Mouse (Mus musculus) kidney, adult 9 months (tissue): ENCODE measurements around the gene Pole3.

Experiments
- DNase-seq: peaks from one replicate; pipeline ENCODE4 v3.0.0; 2022

Pole3 gene

DNA sequence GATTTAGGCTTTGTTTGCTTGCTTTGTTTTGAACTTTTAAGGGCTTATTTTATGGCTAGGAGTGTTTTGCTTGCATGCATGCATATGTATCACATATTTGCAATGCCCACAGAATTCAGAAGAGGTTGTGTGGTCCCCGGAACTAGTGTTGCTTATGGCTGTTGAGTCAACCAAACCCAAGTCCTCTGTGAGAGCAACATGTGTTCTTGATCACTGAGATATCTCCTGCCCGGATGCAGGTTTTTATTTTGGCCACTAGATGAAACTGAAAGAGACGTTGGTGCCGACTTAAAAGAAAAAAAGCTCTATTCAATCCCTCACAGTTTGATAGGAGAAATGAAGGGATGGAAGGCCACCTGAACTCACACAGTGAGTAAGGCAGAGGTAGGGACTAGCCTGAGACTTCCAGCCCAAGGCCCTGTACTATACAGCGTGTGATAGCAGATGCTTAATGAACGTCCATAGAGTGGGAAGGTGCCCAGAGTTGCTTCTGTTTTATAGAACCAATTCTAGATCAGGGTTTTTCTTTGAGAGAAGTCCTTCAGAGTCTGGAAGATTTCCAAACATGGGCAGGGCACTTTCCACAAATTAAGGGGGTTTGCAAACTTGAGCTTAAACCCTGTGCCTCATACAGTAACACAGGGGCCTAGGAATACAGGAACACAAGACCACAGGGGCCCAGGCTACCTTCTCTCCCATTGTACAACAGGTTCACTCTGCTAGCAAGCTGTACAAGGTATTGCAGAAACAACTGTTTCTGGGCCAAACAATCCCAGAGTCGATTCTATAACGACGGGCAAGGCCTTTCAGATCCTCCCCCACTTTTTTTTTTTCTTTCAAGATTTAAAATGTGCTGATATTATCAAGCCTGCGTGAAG is 7.1 kb downstream of the Pole3 start:
- DNase-seq = no peak

DNA sequence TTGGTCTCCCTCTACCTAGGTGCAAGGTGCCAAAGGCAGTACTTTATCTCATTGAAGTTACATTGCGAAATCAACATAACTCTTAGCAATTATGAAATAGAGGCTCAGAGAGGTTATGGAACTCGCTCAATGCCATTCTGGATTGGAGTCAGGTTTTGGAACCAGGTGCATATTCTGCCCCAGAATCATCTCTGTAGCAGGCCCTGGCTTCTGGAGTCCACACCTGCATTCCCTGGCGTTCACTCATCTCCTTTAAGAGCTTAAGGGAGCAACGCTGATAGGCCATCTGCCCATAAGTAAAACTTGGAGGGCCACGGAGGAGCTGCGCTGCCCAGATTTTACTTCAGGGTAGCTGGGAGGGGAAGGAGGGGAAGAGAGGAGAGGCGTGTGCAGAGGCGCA is 7.8 kb downstream of the Pole3 start:
- DNase-seq = no peak

DNA sequence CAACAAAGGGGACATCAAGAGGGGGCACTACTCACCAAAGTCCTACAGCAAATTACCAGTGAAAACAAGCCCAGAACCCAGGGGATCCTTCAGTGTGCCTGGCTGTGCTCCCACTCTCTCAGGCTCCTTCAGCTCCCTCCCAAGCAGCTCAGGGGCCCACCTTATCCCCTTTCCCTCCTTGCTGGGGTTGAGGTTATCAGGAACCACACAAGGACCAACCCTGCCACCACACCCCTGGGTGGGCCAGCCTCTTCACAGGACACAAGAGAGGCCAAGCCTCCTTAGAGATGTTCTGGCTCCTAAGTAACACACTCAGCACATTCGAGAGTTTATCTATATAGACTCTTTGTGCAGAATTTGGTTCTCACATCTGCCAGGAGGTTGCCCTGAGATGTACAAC is 8.3 kb downstream of the Pole3 start:
- no peak for DNase-seq

DNA sequence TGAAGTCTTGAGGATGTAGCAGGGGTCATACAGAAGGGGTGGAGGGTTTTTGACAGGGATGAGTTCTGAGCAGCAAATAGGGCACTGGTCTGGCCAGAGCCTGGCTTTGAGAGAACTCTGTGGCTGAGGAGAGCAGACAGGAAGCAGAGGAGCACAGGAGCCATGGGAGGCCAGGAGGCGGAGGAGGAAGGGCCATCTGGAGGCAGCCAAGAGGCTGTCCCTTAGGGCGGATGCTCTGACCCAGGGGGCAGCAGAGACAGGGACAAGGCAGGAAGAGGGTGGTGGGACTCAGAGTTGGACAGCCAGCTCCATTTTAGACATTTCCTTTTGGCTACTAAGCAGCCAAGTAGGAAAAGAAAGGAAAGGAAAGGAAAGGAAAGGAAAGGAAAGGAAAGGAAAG is 8.8 kb downstream of the Pole3 start:
- DNase-seq = peak; percentile 79

DNA sequence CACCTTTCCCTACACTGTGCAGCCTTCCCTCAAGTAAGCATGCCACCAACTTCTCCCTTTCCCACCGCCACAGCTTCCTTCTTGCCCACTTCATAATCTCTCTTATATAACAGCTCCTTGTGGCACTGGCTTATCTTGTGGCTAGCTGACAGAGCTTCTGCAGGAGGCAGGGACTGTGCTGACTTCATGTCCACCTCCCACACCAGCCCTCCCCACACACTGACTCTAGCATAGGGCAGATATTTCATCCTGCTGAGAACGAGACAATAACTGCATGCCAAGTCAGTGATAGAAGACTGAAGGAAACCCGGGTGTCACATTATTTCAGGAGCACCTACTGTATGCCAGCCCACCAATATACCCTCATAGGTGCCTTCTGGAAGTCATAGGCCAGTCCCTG is 9.4 kb downstream of the Pole3 start:
- no peak for DNase-seq

DNA sequence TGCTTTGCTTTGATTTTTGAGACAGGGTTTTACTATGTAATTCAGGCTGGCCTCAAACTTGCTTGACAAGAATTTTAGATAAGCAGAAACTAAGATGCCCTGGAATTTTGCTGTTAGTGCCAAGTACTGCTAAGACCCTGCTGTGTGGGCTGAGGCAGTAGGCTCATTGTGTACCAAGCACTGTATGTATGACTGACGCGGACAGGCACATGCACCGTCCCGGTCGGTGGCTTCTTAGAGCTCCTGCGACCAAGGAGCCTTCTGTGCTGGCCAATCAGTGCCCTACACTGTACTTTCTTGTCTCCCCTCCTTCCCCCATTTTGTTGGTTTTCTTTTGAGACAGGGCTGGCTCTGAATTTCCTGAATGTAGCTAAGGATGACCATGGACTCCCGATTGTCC is 9.9 kb downstream of the Pole3 start:
- DNase-seq = no peak

DNA sequence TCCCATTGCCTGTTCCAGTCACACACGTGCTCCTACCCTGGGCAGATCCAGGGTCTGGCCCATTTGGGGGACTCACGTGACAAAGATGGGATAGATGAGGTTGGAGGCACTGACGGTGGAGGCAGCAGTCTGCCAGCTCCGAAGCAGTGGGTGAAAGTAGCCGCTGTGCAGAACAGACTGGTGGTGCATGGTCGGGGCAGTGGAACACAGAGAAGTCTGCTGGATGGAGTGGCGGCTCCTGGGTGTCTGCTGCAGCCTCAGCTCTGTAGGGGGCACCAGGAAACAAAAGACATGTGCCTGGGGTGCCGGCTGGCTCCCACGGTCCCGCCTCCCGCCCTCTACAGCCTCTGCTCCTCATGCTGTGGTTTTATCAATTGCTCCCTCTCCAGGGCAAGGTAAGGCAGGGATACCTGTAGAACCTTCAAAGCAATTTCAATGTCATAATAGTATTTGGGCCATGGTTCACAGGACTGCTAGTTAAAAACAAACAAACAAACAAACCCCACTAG is 10.8 kb downstream of the Pole3 start:
- no peak for DNase-seq

DNA sequence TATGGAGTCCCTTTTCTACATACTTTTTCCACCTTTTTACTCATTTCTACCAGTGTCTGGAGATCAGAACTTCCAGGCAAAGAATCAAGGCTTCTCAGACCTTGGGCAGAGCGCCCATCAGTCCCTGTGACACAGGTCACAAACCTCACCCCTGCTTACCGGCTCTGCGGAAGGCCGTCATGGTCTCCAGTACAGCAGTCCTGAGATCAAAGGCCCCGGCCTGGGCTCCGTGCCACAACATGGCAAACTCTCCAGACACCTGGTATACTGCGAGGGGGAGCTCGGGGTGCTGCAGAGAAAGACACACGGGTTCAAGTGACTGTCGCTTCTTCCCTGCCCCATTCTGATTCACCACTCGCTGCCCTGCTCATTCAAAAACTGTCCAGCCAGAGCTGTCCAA is 14.9 kb downstream of the Pole3 start:
- DNase-seq = peak; percentile 90

DNA sequence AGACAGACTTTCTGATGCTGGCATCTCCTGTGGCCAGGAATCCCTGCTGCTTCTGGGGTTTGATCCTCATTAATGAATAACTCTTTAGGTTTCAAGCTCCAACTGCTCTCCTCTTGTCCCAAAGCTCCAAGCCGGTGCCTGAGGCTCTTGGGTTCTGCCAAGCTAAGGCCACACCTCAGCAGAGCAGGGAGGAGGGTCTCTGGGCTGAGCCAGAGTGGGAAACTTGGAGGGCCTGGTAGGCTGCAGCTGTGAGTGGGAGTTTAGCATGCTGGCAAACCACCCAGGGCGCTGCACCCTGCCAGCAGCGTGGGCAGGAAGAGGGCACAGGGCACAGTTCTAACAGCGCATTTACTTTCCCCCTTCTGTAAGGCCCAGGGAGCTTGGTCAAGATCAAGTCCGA is 16.0 kb downstream of the Pole3 start:
- peak; percentile 42 for DNase-seq

DNA sequence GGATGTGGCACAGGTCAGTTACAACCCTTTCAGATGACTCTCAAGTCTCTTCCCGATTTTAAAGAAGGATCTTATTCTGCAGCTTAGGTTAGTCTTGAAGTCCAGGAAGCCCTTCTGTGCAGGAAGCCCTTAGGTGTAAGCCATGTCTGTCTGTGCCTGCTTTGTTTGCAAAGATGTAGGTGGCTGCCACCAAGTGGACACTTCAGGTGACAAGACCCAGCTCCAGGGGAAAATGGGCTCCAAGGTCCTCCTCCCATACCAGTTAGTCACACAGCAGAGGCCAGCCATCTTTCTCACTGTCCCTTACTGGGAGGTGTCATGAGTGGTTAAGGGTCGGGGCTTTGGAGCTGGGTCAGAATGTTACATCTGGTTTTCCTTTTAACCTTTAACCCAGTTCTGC is 18.1 kb downstream of the Pole3 start:
- peak; percentile 72 for DNase-seq

DNA sequence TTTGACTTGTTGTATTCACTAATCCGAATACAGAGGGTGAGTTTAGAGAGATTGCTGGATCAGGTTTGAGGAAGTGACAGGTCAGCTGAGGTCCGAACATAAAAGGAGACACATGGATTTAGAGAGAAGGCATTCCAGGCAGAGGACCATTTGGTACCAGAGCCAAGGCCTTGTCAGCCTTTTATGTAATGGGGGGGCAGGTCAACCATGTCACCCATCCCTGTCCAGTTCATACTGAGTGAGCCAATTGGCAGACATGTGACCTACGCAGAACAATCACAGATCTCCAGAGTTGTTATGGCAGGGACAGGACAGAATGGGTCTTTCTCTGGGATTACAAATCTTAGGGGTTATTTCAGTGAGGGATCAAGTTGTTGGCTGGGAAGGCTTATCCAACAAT is 18.9 kb downstream of the Pole3 start:
- DNase-seq = peak; percentile 42

DNA sequence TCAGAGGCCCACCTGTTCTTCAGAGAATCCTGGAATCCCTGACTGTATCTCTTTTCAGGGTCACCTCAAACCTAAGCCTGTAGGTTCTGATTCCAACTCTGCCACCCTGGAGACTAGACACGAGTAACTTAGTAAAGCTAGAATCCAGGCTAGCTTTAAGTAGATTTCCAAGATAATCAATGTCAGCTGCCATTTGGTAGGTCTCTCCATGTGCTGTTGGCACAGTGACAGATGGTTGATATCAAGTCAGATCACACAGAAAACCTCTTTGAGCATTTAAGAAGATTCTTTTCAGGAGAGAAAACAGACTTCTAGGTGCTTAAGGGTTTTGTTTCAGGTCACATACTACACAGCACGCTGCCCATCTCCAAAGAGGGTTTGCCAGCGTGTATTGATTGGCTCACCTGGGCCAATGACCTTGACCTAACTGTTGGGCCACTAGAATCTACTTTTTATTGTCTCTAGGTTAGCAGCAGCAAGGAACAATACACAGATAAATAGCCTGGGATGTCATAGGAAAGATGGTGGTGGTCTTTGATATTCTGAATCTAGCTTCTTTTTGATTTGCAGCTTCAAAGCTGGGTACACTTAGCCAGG is 21.4 kb downstream of the Pole3 start, which contains the start of gene Hdhd3:
Hdhd3 (minus strand) TSS at position 94 of the 597 bp plus-strand sequence.
- DNase-seq = no peak

DNA sequence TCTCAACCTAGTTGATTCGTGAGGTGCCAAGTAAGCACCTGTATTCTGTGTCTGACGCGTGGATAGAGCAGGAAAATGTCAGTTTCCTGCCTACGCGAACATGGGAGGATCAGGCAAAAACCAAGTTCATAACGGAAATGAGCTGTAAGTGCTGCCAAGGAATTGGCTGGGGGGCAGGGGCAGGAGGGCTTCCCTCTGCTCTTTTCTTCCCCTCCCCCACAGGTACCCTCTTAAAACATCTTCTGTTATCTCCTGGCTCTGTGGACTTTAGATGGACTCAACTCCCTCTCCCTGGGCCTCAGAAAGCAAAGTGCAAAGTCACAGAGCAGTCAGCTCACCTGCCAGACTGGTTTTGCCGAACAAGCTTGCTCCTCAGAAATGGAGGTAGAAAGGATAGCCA is 21.9 kb downstream of the Pole3 start:
- DNase-seq = peak; percentile 79

DNA sequence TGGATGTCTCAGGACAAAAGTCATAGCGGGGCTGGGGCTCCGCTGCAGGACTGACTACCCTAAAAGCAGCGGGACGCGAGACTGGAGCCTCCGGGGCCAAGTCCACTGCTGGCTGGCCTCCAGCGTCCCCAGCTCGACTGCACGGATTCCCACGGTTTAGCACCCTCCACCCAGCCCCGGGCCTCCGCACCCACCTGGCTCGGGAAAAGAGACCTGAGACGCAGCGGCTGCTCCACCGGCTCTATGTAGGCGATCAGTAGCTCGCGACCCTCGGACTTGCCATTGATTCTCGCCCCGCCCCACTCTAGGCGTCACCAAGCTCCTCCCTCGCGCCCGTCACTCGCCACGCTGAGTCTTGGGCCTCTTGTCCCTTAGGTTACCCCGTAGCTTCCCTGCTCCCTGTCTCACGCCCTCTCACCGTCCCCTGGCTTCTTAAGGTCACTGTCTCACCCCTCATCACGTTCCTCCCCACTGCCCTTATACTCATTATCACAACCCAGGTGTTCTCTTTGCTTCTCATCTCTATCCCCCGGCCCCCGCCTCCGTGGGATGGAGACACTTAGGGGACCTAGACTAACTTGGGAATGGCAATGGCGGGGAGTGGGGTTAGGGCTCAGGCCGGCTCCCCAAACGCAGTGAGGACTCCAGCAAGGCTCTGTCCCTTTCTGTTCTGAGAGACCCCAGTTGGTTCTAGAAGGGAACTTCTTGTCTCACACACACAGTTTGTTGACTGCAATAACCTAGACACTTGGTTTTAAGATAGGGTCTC is 22.7 kb downstream of the Pole3 start:
- peak; percentile 96 for DNase-seq

DNA sequence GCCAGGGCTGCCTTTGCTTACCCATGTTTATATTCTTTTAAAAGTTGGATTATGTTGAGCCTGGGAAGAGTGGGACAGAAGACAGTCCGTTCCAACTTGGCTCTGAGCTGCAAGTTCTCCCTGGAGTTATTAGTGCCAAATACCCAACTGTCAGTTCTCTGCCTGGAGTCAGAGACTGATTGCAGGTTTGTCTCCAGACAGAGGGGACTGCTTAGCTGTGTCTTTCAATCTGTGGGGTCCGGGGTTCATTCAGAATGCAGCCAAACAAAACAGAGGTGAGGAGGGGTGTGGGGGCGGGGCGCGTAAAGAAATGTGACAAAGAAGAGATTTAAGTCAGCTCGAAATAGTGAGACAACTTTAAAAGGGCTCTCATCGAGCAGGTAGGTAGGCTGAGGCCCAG is 23.3 kb downstream of the Pole3 start:
- DNase-seq = no peak

DNA sequence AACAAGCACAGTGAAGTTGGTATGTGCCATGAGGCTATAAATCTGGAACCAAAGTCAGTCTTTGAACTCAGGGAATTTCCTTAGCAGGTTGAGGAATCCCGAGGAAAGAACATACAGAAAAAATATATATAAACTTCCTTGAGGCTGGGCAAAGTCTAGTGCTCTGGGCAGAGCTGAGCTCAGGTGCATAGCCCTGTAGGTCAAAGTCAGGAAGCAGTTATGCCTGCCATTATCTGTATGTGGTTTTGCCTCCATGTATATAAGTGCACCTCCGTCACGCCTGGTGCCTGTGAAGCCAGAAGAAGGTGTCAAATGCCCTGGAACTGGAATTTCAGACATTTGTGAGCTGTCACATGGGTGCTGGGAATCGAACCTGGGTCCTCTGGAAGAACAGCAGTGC is 24.1 kb downstream of the Pole3 start:
- no peak for DNase-seq

DNA sequence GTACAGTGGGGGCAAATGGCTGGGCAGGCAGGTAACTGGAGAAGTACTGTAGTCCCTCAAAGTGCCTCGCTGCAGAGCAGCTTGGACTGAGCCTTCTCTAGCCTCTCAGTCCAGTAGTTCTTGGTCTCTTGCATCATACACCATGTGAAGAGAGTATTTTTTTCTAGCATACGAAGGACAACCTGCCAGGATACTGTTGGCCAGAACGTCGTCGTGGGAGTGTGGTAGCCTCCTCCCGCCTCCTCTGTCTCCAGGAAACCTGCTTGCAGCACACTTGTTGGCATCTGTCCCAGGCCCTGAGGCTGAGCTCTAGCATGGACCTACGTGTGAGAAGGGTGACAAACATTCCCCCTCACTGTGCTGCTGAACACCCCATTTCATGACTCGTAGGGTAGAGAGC is 28.1 kb downstream of the Pole3 start:
- DNase-seq = peak; percentile 81

DNA sequence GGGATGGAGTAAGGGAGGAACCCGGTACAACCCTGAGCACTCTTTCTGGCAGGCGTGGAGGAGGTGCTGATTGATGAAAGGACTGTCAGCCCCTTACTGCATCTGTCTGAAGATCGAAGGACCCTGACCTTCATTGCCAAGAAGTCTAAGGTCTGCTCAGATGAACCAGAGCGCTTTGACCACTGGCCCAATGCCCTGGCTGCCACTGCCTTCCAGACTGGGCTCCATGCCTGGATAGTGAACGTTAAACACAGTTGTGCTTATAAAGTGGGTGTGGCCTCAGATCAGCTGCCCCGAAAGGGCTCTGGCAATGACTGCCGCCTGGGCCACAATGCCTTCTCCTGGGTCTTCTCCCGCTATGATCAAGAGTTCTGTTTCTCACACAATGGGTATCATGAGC is 28.9 kb downstream of the Pole3 start:
- DNase-seq = peak; percentile 93

DNA sequence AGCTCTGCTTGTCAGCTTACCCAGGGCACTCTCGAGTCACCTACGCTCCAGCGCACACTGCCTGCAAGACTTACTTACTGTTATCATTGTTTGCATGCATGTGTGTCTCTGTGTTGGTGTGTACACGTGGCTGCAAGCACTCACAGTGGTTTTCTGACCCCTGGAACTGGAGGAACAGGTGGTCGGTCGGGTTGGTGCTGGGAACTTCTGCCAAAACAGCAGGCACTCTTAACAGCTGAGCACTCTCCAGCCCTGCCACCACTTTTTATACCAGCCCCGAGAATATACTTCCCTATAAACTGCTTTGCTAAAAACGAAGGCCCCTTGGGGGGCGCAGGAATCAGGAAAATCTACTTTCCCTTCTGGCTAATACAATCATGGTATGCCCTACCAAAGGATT is 30.6 kb downstream of the Pole3 start:
- no peak for DNase-seq

DNA sequence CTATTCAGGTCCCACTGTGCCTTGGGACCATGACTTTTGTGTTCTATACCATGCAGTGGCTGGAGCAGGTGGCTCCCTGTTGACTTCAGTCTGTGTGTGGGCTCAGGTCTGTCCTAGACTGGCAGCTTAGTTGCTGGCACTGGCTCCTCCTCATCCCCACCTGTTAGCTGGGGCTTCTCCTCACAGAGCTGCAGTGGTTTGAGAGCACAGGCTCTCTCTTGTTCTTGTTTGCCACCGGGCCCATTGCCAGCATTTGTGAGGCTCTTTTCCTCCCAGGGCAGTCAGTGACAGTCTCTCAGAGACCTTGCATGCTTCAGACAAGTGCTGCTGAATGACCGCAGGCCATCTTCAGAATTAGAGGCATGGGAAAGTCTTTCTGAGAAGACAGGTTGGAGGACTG is 32.2 kb downstream of the Pole3 start:
- no peak for DNase-seq

DNA sequence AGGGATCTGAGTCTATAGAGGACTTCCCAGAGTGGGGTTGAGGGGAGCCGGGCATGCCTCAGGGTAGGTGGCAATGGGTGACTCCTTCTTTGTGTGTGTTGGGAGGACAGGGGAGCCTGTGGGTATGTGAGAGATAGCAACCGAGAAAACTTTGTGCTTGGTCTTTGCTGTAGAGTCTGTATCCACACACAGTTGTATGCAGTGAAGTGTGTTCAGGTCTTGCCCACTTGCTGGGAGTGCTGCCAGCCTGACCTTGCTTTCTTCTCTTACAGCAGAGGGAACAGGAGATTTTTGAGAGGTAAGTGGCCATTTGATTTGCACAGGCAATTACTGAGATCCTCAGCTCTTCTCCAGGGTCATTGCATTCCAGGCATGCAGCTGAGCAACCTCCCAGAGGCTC is 37.0 kb downstream of the Pole3 start:
- DNase-seq = no peak

DNA sequence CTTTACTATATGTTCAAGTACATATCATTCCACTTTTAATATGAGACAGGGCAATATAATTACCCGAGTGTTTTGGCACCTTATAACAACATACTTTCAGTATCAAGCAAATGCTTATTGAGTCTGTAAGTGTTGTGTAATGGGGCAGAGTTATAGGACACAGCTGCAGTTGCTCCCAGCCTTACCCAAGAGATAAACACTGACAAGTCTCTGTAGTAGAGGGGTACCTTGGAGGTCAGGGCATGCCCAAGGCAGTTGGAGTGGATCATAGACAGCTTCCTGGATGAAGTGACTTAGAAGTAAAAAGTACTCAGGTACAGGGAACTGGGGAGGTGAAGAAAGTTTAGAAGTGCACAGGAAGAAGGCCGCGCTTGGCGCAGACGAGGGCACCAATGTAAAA is 37.7 kb downstream of the Pole3 start:
- DNase-seq = no peak

DNA sequence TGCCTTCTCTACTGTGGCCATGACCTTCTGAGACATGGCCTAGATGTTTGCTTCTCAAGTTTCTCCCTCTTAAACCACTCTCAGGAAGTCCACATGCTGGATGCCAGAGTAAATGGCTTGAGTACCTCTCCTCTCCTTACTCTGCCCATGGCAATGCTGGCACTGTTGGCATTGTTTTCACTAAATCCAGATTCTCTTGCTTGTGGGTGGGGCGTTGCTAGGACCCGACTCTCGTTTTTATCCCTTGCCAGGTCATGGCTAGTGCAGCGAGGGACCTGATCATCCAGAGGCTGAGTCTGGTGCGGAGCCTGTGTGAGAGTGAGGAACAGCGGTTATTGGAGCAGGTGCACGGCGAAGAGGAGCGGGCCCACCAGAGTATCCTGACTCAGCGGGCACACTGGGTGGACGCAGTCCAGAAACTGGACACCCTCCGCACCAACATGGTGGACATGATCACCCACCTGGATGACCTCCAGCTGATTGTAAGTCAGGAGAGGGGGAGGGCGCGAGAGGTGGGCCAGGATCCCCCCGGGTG is 38.6 kb downstream of the Pole3 start:
- no peak for DNase-seq
